Mouse (Mus musculus) embryonic fibroblast, embryonic 13.5 days (primary cell): ENCODE data around the gene Bola3.

Experiments used
- CTCF ChIP-seq: IDR thresholded peaks from 2 replicates; pipeline ENCODE4 v1.5.1; 2011; ENCODE audit warnings: mild to moderate bottlenecking, control low read depth, low read length, moderate library complexity, borderline replicate concordance; ENCODE audit not compliant: insufficient read depth
- POLR2A ChIP-seq: IDR thresholded peaks from 2 replicates; pipeline ENCODE4 v1.6.1; 2011; ENCODE audit warnings: low read depth, mild to moderate bottlenecking, control low read depth, low read length, moderate library complexity

DNA sequence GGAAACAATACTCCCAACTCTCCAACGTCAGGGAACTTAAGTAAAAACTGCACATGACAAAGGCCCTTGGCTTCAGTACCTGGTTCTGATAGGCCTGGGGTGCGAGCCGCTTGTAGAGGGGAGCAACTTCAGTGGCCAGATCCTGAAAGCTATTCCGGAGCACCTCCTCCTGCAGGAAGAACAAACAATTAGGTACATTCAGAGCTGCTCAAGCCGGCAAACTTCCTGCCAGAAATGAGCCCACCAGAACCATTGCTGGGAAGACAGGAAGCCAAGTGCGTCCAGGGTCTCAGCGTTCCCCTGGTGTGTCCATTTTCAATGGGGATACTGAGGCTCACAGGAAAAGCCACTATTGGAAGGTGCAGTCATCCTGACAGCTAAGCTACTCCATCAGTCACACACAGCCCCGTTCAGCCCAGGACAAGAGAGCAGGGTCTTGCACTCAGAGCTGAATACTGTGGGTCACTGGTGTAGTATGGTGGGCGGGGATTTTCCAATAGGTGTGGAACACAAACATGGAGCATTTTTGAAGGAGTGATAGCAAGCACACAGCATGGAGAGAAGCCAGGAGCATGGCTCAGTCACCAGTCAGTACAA, 24.9 kb downstream of the Bola3 start:
- TF ChIP-seq POLR2A: no peak
- TF ChIP-seq CTCF: no peak
